In genomic region chr12:85638541-85639325, GRCm38 (mm10) we compare ENCODE assay signal across 11 mouse cellular contexts. TPM values are rescaled to one million over a fixed set of nuclear protein-coding genes. Genes with fewer than 3 reads are reported as not detected.
DNase-seq lines count a peak whose midpoint lies in the region; ATAC-seq and TF ChIP-seq lines count a peak whose summit lies in the region.
"Had no signal": no experiment of that assay in that cellular context is flagged by ENCODE, and none has a peak within 500 bp of the region (broad histone marks: within the 10 kb centered on the region; RNA-seq: fewer than 3 reads in every experiment).

No protein-coding gene starts in this region.

- H3K79me2 ChIP-seq in myocyte (ENCODE audit: control insufficient read depth, insufficient read depth): no peaks in the 10 kb centered on the region

- H3K4me2 ChIP-seq in neural tube, embryonic 13.5 days: no peak overlapping the region
- H3K4me2 ChIP-seq in myocyte (ENCODE audit: low read depth): no peak overlapping the region
- H3K4me2 ChIP-seq: heart, embryonic 13.5 days had no signal

- H3K27me3 ChIP-seq in neural tube, embryonic 13.5 days: no peaks in the 10 kb centered on the region
- no peaks in the 10 kb centered on the region for H3K27me3 ChIP-seq in myocyte (ENCODE audit: control insufficient read depth, insufficient read depth, insufficient read length)
- H3K27me3 ChIP-seq: heart, embryonic 13.5 days had no signal

- peak overlapping the region; percentile 52 for H3K27ac ChIP-seq in neural tube, embryonic 13.5 days (replicated peaks)
- H3K27ac ChIP-seq: heart, embryonic 13.5 days; kidney, postnatal 0 days had no signal

- H3K9ac ChIP-seq in neural tube, embryonic 13.5 days: no peak overlapping the region
- H3K9ac ChIP-seq: heart, embryonic 13.5 days; liver, postnatal 0 days had no signal

- no peaks in the 10 kb centered on the region for H3K9me3 ChIP-seq in neural tube, embryonic 13.5 days
- H3K9me3 ChIP-seq: heart, embryonic 13.5 days had no signal

- H3K4me3 ChIP-seq in neural tube, embryonic 13.5 days: no peak overlapping the region
- no peak overlapping the region for H3K4me3 ChIP-seq in myocyte
- H3K4me3 ChIP-seq: heart, embryonic 13.5 days had no signal

- no peak overlapping the region for H3ac ChIP-seq in myocyte (ENCODE audit: control insufficient read depth, insufficient read length)

- ATAC-seq in frontal cortex, adult (ENCODE audit: low TSS enrichment): peak; percentile 15; the same call in 1 of the 2 replicates
- ATAC-seq in neural tube, embryonic 13.5 days (ENCODE audit: low read depth): 0 out of 2 replicates have a peak, but pooled peaks have one; percentile 3
- ATAC-seq in megakaryocyte progenitor cell, adult 5-6 weeks (replicated peaks; ENCODE audit: poor library complexity): no peak

- H3K4me1 ChIP-seq in neural tube, embryonic 13.5 days (replicated peaks): peaks cover 31% of the 10 kb centered on the region

- peaks cover 42% of the 10 kb centered on the region for H3K36me3 ChIP-seq in neural tube, embryonic 13.5 days
- H3K36me3 ChIP-seq in myocyte (ENCODE audit: control insufficient read depth, insufficient read depth): peaks cover 65% of the 10 kb centered on the region

- TF ChIP-seq POLR2A in myocyte (IDR thresholded peaks at IDR 0.05; ENCODE audit: insufficient read length, low read depth): peak; percentile 16

- DNase-seq in frontal cortex, postnatal 25 days (ENCODE audit: low spot score in 2 of 2): no peak
- DNase-seq in neural tube, embryonic 10.5 days (ENCODE audit: extremely low spot score, low spot score): no peak
- no peak for DNase-seq in B cell, adult 2 months
- no peak for DNase-seq in gastrocnemius, postnatal 10 days

- WGBS in neural tube, embryonic 13.5 days: 75% methylated on average over 20 of the region's 20 CpGs

TF ChIP-seq in myocyte, 11 proteins besides CTCF, POLR2A, EP300 and RAD21:
- TF ChIP-seq POLR2AphosphoS2 (IDR thresholded peaks at IDR 0.05; ENCODE audit: insufficient read length, low read depth) (peak; percentile 43), SRF (IDR thresholded peaks at IDR 0.05; ENCODE audit: control insufficient read depth, insufficient read length, low read depth) (no peak), E2F4 (IDR thresholded peaks at IDR 0.05; ENCODE audit: insufficient read depth) (no peak), MAX (IDR thresholded peaks at IDR 0.05; ENCODE audit: low read depth) (no peak)

RNA-seq across cellular contexts. Expression of gene Jdp2, which starts 39.9 kb away (rescaled TPM):
- polyA plus RNA-seq in neural tube, embryonic 13.5 days (2015; fragmentation: Nextera tagmentation; extraction: Ambion mirVana): 0.41 and 0.53 TPM in 2 replicates
- 72.9 TPM for polyA plus RNA-seq in myocyte (2012; fragmentation: generic; extraction: Trizol)
- 12.9 and 18.0 TPM in 2 replicates for total RNA-seq in megakaryocyte progenitor cell, adult 5-6 weeks (2015)
- total RNA-seq in megakaryocyte progenitor cell, adult 5-6 weeks (2017): 38.1 and 46.1 TPM in 2 replicates
- total RNA-seq in gastrocnemius, postnatal 10 days (2021): 10 to 100 TPM; 15.2 to 17.1 TPM

RNA-seq across cellular contexts. Expression of gene Batf, which starts 47.7 kb away (rescaled TPM):
- polyA plus RNA-seq in neural tube, embryonic 13.5 days (2015; fragmentation: Nextera tagmentation; extraction: Ambion mirVana): 0.85 and 0.96 TPM in 2 replicates
- polyA plus RNA-seq in myocyte (2012; fragmentation: generic; extraction: Trizol): not detected
- 8.2 and 9.0 TPM in 2 replicates for total RNA-seq in megakaryocyte progenitor cell, adult 5-6 weeks (2015)
- total RNA-seq in megakaryocyte progenitor cell, adult 5-6 weeks (2017): 29.2 and 41.9 TPM in 2 replicates
- total RNA-seq in gastrocnemius, postnatal 10 days (2021): 1 to 10 TPM in 1 of 2 experiments, under 1 TPM in 1; 0.33 to 1.3 TPM
